Mouse (Mus musculus) testis, adult 2 months (tissue): Measurements from ENCODE around the gene Col10a1.
"Not testable (repeated sequence)": the region's sequence is repeated elsewhere in the genome, so short reads cannot be mapped to it uniquely, and the experiment has no call there.

Experiments
- CTCF ChIP-seq: fragments of 200-500 bp; IDR thresholded peaks from 2 replicates; pipeline ENCODE4 v1.5.1; 2012; ENCODE audit warnings: low read depth, mild to moderate bottlenecking, inconsistent platforms, low read length, moderate library complexity; ENCODE audit not compliant: control insufficient read depth, insufficient read depth, insufficient replicate concordance
- POLR2A ChIP-seq: fragments of 200-500 bp; IDR thresholded peaks from 2 replicates; pipeline ENCODE4 v1.6.1; 2012; ENCODE audit warnings: low read depth, mild to moderate bottlenecking, inconsistent platforms, low read length, moderate library complexity; ENCODE audit not compliant: control insufficient read depth

DNA sequence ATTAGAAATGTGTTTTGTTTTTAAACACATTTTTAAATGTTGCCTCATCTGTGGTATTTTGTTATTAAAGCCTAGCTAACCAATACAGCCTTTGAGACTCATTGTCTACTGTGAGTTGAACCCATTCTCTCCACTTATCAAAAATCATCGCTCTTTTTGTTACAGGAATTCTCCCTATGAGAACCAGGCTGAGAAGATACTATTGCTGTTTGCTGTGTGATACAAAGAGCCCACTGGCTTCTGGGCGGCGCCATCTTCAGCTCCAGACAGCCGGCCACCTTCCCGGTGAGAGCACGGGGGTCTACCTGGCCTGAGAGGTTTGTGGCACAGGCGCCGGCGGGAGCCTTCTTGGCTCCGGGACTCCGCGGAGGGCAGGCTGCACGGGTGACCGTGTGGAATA is 44.4 kb downstream of the Col10a1 start:
- TF ChIP-seq CTCF, POLR2A: not testable (repeated sequence)
